Mouse (Mus musculus): Measurements from ENCODE around the gene Filip1l.

DNA sequence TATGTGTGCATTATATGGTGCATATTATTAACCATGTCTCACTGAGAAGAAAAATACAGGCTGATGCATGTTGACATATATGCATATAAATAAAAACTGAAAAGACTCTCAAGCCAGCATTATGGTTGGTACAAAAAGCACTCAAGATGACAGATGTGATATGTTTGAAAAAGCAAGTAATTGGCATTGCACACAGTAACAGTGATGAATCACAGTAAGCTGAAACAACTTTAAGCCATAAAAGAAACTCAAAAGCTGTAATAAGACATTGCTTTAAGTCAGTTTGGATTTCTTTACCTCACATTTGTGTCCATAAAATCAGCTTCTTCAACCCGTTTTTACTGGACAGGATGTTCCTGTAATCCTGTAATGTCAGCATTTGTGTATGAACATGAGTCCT lies 211.9 kb downstream of the Filip1l start:
- TF ChIP-seq CTCF (IDR thresholded peaks at IDR 0.05; ENCODE audit: borderline replicate concordance, insufficient read depth, low read length) (no peak), POLR2A (IDR thresholded peaks at IDR 0.05; ENCODE audit: low read depth, low read length) (no peak)
